8 mouse cellular contexts compared by ENCODE assay signal in genomic region chr12:79511454-79512204, GRCm38 (mm10).
DNase-seq lines count a peak whose midpoint lies in the region; ATAC-seq and TF ChIP-seq lines count a peak whose summit lies in the region.

No protein-coding gene starts in this region.

- no peaks in the 10 kb centered on the region for H3K36me3 ChIP-seq in lung, embryonic 14.5 days (ENCODE audit: insufficient read depth)
- no peaks in the 10 kb centered on the region for H3K36me3 ChIP-seq in embryonic facial prominence, embryonic 12.5 days
- H3K36me3 ChIP-seq in midbrain, embryonic 15.5 days (replicated peaks) = no peaks in the 10 kb centered on the region

- peak; percentile 85 for ATAC-seq in lung, embryonic 14.5 days (ENCODE audit: insufficient read depth)
- ATAC-seq in embryonic facial prominence, embryonic 12.5 days (ENCODE audit: insufficient number of reproducible peaks, insufficient read depth, low FRiP score, low TSS enrichment) = peak; percentile 72
- peak; percentile 73; the same call in 1 of the 2 replicates for ATAC-seq in midbrain, embryonic 15.5 days (replicated peaks)

- 0 out of 2 replicates have a peak overlapping the region, but pooled peaks have one; percentile 21 for H3K4me2 ChIP-seq in lung, embryonic 14.5 days
- no peak overlapping the region for H3K4me2 ChIP-seq in embryonic facial prominence, embryonic 12.5 days (replicated peaks)
- H3K4me2 ChIP-seq in midbrain, embryonic 15.5 days = no peak overlapping the region

- WGBS in lung, embryonic 14.5 days = 26% methylated on average over 11 of the region's 11 CpGs
- WGBS in lung, adult 2 months = 50% methylated on average over 11 of the region's 11 CpGs
- 47% methylated on average over 11 of the region's 11 CpGs for WGBS in embryonic facial prominence, embryonic 12.5 days
- WGBS in midbrain, embryonic 15.5 days = 52% methylated on average over 11 of the region's 11 CpGs

- peaks cover 31% of the 10 kb centered on the region for H3K4me1 ChIP-seq in lung, embryonic 14.5 days (ENCODE audit: insufficient read depth)
- peaks cover 13% of the 10 kb centered on the region for H3K4me1 ChIP-seq in lung, adult 2 months (ENCODE audit: control insufficient read depth, insufficient read depth, low read length)
- H3K4me1 ChIP-seq in embryonic facial prominence, embryonic 12.5 days = peaks cover 26% of the 10 kb centered on the region
- H3K4me1 ChIP-seq in midbrain, embryonic 15.5 days = peaks cover 7% of the 10 kb centered on the region; the same call in 1 of the 2 replicates

- peak overlapping the region; percentile 97 for H3K27ac ChIP-seq in lung, embryonic 14.5 days (ENCODE audit: low read depth)
- H3K27ac ChIP-seq in embryonic facial prominence, embryonic 12.5 days = peak overlapping the region; percentile 75
- peak overlapping the region; percentile 94 for H3K27ac ChIP-seq in layer of hippocampus, adult 2 months
- H3K27ac ChIP-seq in midbrain, embryonic 15.5 days = peak overlapping the region; percentile 62

- H3K9ac ChIP-seq in lung, embryonic 14.5 days = no peak overlapping the region
- H3K9ac ChIP-seq in embryonic facial prominence, embryonic 12.5 days = no peak overlapping the region
- H3K9ac ChIP-seq in midbrain, embryonic 15.5 days = no peak overlapping the region

- no peak for TF ChIP-seq POLR2A in lung, adult 2 months (IDR thresholded peaks at IDR 0.05; ENCODE audit: borderline replicate concordance, extremely low read depth, low read depth, low read length)

- no peaks in the 10 kb centered on the region for H3K27me3 ChIP-seq in lung, embryonic 14.5 days (ENCODE audit: insufficient read depth, low read length)
- H3K27me3 ChIP-seq in embryonic facial prominence, embryonic 12.5 days = no peaks in the 10 kb centered on the region
- no peaks in the 10 kb centered on the region for H3K27me3 ChIP-seq in midbrain, embryonic 15.5 days (replicated peaks)

- peak; percentile 92 for DNase-seq in lung, embryonic 14.5 days
- no peak for DNase-seq in lung, adult 2 months
- DNase-seq in gastrocnemius, postnatal 4 days (ENCODE audit: low spot score in 2 of 2) = peak; percentile 50 to 75
- DNase-seq in layer of hippocampus, adult 2 months (ENCODE audit: low spot score in 2 of 2) = peak; percentile 58 to 74
- DNase-seq in thymus, postnatal 4 days = peak; percentile 73
- DNase-seq in yolk sac, embryonic 10.5 days (ENCODE audit: low spot score) = no peak

- H3K4me3 ChIP-seq in lung, embryonic 14.5 days (ENCODE audit: low read depth, low read length) = no peak overlapping the region
- no peak overlapping the region for H3K4me3 ChIP-seq in lung, adult 2 months (replicated peaks; ENCODE audit: extremely low read depth, low read depth, low read length)
- H3K4me3 ChIP-seq in embryonic facial prominence, embryonic 12.5 days = no peak overlapping the region
- no peak overlapping the region for H3K4me3 ChIP-seq in layer of hippocampus, adult 2 months
- H3K4me3 ChIP-seq in midbrain, embryonic 15.5 days = no peak overlapping the region

- H3K9me3 ChIP-seq in lung, embryonic 14.5 days (ENCODE audit: low read depth, low read length) = no peaks in the 10 kb centered on the region
- no peaks in the 10 kb centered on the region for H3K9me3 ChIP-seq in embryonic facial prominence, embryonic 12.5 days
- H3K9me3 ChIP-seq in midbrain, embryonic 15.5 days = no peaks in the 10 kb centered on the region

- TF ChIP-seq CTCF in lung, embryonic 14.5 days (IDR thresholded peaks at IDR 0.05; ENCODE audit: low read depth) = no peak
- TF ChIP-seq CTCF in lung, adult 2 months (IDR thresholded peaks at IDR 0.05; ENCODE audit: insufficient read depth, low read length) = no peak
- no peak for TF ChIP-seq CTCF in layer of hippocampus, adult 2 months (conservative IDR thresholded peaks at IDR 0.05)

Comparison
In these comparisons a context has a peak if more than half of its experiments do, and no peak if none do; other contexts are left out.
1. DNase-seq: peak in lung, embryonic 14.5 days (single experiment), gastrocnemius, postnatal 4 days (2 of 2), layer of hippocampus, adult 2 months (2 of 2) and thymus, postnatal 4 days (single experiment); none in lung, adult 2 months (single experiment) and yolk sac, embryonic 10.5 days (single experiment).
2. Peak in every context shown above with its lines, with median percentiles within 50 percentile points of each other: ATAC-seq and H3K27ac ChIP-seq.